Mouse (Mus musculus): ENCODE results near the gene Wwc2. TPM values are rescaled to one million over a fixed set of nuclear protein-coding genes. Genes with fewer than 3 reads are reported as not detected.

Wwc2 gene
- polyA plus RNA-seq, 1 experiment from 2014 or later: 6.6 TPM

DNA sequence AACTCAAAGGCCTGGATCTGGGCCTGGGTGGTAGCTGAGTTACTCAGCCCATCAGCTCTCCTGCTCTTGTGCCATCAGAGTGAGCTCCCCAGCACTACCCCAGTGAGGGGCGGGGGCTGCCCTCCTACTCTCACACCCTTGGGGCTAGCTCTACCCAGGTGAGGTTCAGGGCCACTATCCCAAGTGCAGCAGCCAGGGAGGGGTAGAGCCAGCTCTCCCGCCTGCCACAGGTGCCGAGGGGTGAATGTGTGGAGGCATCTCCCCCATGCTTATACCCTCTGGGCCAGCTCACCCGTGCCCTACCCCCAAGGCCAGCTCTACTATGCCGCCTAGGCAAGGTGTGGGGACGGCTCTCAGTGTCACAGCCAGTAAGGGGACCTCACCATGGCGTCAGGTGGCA is 75.8 kb downstream of the Wwc2 start:
- Histone ChIP-seq H3K36me3 (ENCODE audit: control insufficient read depth, insufficient read depth, low read length) (no peaks in the 10 kb centered on the region), H3K27me3 (ENCODE audit: control insufficient read depth, insufficient read depth, low read length) (no peaks in the 10 kb centered on the region), H3K4me2 (ENCODE audit: low read length) (no peak overlapping the region), H3K9me3 (ENCODE audit: control insufficient read depth, low read length) (no peaks in the 10 kb centered on the region), H3K4me1 (ENCODE audit: control insufficient read depth, insufficient read depth, low read length) (no peaks in the 10 kb centered on the region), H3K27ac (replicated peaks; ENCODE audit: low read depth, low read length) (no peak overlapping the region), H3K4me3 (replicated peaks; ENCODE audit: low read depth, low read length) (no peak overlapping the region), H3K9ac (replicated peaks; ENCODE audit: low read length) (no peak overlapping the region)
- WGBS: 89% methylated on average over 7 of the region's 7 CpGs
- ATAC-seq (ENCODE audit: low FRiP score, low TSS enrichment) (no peak), DNase-seq (no peak)

- no peaks in the 10 kb centered on the region for H3K36me3 ChIP-seq (ENCODE audit: control insufficient read depth, insufficient read depth, low read length)
- no peak for ATAC-seq (ENCODE audit: low FRiP score, low TSS enrichment)
- no peak for DNase-seq
- WGBS: 90% methylated on average over 8 of the region's 8 CpGs
- H3K4me1 ChIP-seq (ENCODE audit: control insufficient read depth, insufficient read depth, low read length): no peaks in the 10 kb centered on the region
- no peak overlapping the region for H3K27ac ChIP-seq (replicated peaks; ENCODE audit: low read depth, low read length)
- H3K27me3 ChIP-seq (ENCODE audit: control insufficient read depth, insufficient read depth, low read length): no peaks in the 10 kb centered on the region
- H3K4me3 ChIP-seq (replicated peaks; ENCODE audit: low read depth, low read length): no peak overlapping the region
- no peak overlapping the region for H3K4me2 ChIP-seq (ENCODE audit: low read length)
- no peaks in the 10 kb centered on the region for H3K9me3 ChIP-seq (ENCODE audit: control insufficient read depth, low read length)
- no peak overlapping the region for H3K9ac ChIP-seq (replicated peaks; ENCODE audit: low read length)
Measured at GRCm38 (mm10) chr8:47914161-47914560, 76.6 kb downstream of the Wwc2 start.

DNA sequence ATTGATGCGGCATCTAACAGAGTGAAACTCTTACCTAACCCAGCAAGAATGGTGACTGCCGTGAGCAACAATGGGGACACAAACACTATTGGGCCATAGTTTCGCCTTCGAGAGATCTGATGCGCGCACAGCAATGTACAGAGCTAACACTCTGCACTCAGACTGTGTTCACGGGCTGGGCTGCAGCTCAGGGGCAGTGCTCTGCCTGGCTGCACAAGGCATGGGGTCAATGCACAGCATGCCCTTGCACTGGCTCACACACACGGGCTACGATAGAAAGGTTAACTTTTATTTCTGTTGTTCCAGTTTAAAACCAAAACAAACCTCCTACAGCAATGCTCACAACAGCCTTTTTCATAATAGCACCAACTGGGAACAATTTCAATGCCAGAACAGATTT is 77.1 kb downstream of the Wwc2 start:
- H3K4me2 ChIP-seq (ENCODE audit: low read length): no peak overlapping the region
- no peak for ATAC-seq (ENCODE audit: low FRiP score, low TSS enrichment)
- H3K9ac ChIP-seq (replicated peaks; ENCODE audit: low read length): no peak overlapping the region
- H3K4me3 ChIP-seq (replicated peaks; ENCODE audit: low read depth, low read length): no peak overlapping the region
- no peaks in the 10 kb centered on the region for H3K36me3 ChIP-seq (ENCODE audit: control insufficient read depth, insufficient read depth, low read length)
- H3K27me3 ChIP-seq (ENCODE audit: control insufficient read depth, insufficient read depth, low read length): no peaks in the 10 kb centered on the region
- 69% methylated on average over 9 of the region's 9 CpGs for WGBS
- no peak overlapping the region for H3K27ac ChIP-seq (replicated peaks; ENCODE audit: low read depth, low read length)
- DNase-seq: no peak
- no peaks in the 10 kb centered on the region for H3K4me1 ChIP-seq (ENCODE audit: control insufficient read depth, insufficient read depth, low read length)
- no peaks in the 10 kb centered on the region for H3K9me3 ChIP-seq (ENCODE audit: control insufficient read depth, low read length)

DNA sequence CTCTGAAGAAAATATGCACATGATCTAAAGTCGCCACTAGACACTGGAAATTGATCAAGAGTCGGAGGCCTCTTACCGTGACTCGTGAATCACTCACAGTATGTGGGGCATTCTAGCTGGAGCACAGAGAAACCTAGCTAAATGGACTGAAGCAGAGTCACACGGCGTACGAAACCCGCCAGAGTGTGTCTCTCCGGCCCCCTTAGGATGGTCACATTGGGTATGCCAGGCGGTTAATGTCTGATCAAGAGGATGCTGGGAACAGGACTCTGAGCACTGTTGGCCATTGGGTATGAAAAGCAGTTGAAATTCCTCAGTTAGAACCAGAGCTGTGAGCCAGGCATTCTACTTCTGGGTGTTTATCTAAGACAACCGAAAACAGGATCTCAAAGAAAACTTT is 81.0 kb downstream of the Wwc2 start:
- no peak for DNase-seq
- ATAC-seq (ENCODE audit: low FRiP score, low TSS enrichment): no peak
- 95% methylated on average over 11 of the region's 11 CpGs for WGBS
- Histone ChIP-seq H3K4me1 (ENCODE audit: control insufficient read depth, insufficient read depth, low read length) (no peaks in the 10 kb centered on the region), H3K9ac (replicated peaks; ENCODE audit: low read length) (no peak overlapping the region), H3K36me3 (ENCODE audit: control insufficient read depth, insufficient read depth, low read length) (no peaks in the 10 kb centered on the region), H3K4me3 (replicated peaks; ENCODE audit: low read depth, low read length) (no peak overlapping the region), H3K9me3 (ENCODE audit: control insufficient read depth, low read length) (no peaks in the 10 kb centered on the region), H3K4me2 (ENCODE audit: low read length) (no peak overlapping the region), H3K27ac (replicated peaks; ENCODE audit: low read depth, low read length) (no peak overlapping the region), H3K27me3 (ENCODE audit: control insufficient read depth, insufficient read depth, low read length) (no peaks in the 10 kb centered on the region)

DNA sequence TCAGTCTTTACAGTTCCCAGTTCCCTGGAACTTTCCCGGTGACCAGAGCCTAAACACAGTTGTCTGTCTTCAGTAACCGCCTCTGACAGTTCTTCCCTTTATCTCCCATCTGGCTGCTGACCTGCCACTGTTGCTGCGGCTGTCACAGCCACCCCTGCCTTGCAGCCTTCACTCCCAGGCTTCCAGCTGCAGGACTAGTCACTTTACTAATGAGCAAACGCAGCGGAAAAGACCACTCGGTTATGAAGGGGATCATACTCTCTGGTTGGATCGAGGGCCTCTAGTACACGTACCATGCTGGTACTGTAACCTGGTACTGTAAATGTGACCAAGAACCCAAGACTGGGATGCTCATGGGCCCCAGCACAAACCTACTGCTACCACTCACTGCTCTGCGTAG is 83.7 kb downstream of the Wwc2 start:
- H3K36me3 ChIP-seq (ENCODE audit: control insufficient read depth, insufficient read depth, low read length): no peaks in the 10 kb centered on the region
- H3K27ac ChIP-seq (replicated peaks; ENCODE audit: low read depth, low read length): no peak overlapping the region
- H3K4me2 ChIP-seq (ENCODE audit: low read length): no peak overlapping the region

GRCm38 (mm10) chr8:47906142-47906541 is 84.6 kb downstream of the Wwc2 start:
- DNase-seq: no peak
- H3K9ac ChIP-seq (replicated peaks; ENCODE audit: low read length): no peak overlapping the region
- no peak overlapping the region for H3K4me2 ChIP-seq (ENCODE audit: low read length)
- H3K4me3 ChIP-seq (replicated peaks; ENCODE audit: low read depth, low read length): no peak overlapping the region
- H3K27me3 ChIP-seq (ENCODE audit: control insufficient read depth, insufficient read depth, low read length): no peaks in the 10 kb centered on the region
- H3K27ac ChIP-seq (replicated peaks; ENCODE audit: low read depth, low read length): no peak overlapping the region
- no peak for ATAC-seq (ENCODE audit: low FRiP score, low TSS enrichment)
- no peaks in the 10 kb centered on the region for H3K4me1 ChIP-seq (ENCODE audit: control insufficient read depth, insufficient read depth, low read length)
- WGBS: 96% methylated on average over 9 of the region's 9 CpGs
- no peaks in the 10 kb centered on the region for H3K36me3 ChIP-seq (ENCODE audit: control insufficient read depth, insufficient read depth, low read length)
- H3K9me3 ChIP-seq (ENCODE audit: control insufficient read depth, low read length): no peaks in the 10 kb centered on the region

More for the DNA sequence above, 83.7 kb downstream of the Wwc2 start:
- H3K9ac ChIP-seq (replicated peaks; ENCODE audit: low read length): no peak overlapping the region
- H3K9me3 ChIP-seq (ENCODE audit: control insufficient read depth, low read length): no peaks in the 10 kb centered on the region
- DNase-seq: no peak
- no peak for ATAC-seq (ENCODE audit: low FRiP score, low TSS enrichment)
- H3K4me3 ChIP-seq (replicated peaks; ENCODE audit: low read depth, low read length): no peak overlapping the region
- H3K4me1 ChIP-seq (ENCODE audit: control insufficient read depth, insufficient read depth, low read length): no peaks in the 10 kb centered on the region
- no peaks in the 10 kb centered on the region for H3K27me3 ChIP-seq (ENCODE audit: control insufficient read depth, insufficient read depth, low read length)
- WGBS: 87% methylated on average over 9 of the region's 9 CpGs

GRCm38 (mm10) chr8:47905256-47905655 is 85.5 kb downstream of the Wwc2 start:
- no peaks in the 10 kb centered on the region for H3K9me3 ChIP-seq (ENCODE audit: control insufficient read depth, low read length)
- H3K4me3 ChIP-seq (replicated peaks; ENCODE audit: low read depth, low read length): no peak overlapping the region
- WGBS: 92% methylated on average over 7 of the region's 7 CpGs
- ATAC-seq (ENCODE audit: low FRiP score, low TSS enrichment) (no peak), DNase-seq (no peak)
- no peak overlapping the region for H3K9ac ChIP-seq (replicated peaks; ENCODE audit: low read length)
- H3K4me1 ChIP-seq (ENCODE audit: control insufficient read depth, insufficient read depth, low read length): no peaks in the 10 kb centered on the region
- H3K36me3 ChIP-seq (ENCODE audit: control insufficient read depth, insufficient read depth, low read length): no peaks in the 10 kb centered on the region
- H3K4me2 ChIP-seq (ENCODE audit: low read length): no peak overlapping the region
- H3K27me3 ChIP-seq (ENCODE audit: control insufficient read depth, insufficient read depth, low read length): no peaks in the 10 kb centered on the region
- no peak overlapping the region for H3K27ac ChIP-seq (replicated peaks; ENCODE audit: low read depth, low read length)

DNA sequence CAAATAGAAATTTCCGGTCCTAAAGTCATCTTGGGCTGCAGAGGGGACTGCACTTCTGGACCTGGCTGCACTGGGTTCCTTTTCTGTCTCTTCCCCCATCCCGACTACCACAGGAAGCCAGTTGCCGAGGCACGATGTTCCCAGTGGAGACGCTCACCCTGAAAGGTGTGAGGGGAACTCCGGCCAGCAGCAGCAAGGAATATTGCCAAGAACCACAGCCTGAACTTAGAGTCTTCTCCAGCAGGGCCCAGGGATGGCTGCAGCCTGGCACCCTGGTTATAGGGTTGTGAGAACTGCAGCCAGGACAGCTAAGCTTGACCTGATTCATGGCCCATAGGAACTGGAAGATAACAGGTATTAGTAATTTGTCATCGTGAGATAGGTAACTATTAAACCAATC is 86.7 kb downstream of the Wwc2 start:
- DNase-seq (no peak), ATAC-seq (ENCODE audit: low FRiP score, low TSS enrichment) (no peak)
- H3K4me2 ChIP-seq (ENCODE audit: low read length): no peak overlapping the region
- no peaks in the 10 kb centered on the region for H3K27me3 ChIP-seq (ENCODE audit: control insufficient read depth, insufficient read depth, low read length)
- WGBS: 93% methylated on average over 7 of the region's 7 CpGs
- H3K27ac ChIP-seq (replicated peaks; ENCODE audit: low read depth, low read length): no peak overlapping the region
- no peak overlapping the region for H3K9ac ChIP-seq (replicated peaks; ENCODE audit: low read length)
- no peaks in the 10 kb centered on the region for H3K9me3 ChIP-seq (ENCODE audit: control insufficient read depth, low read length)
- no peaks in the 10 kb centered on the region for H3K36me3 ChIP-seq (ENCODE audit: control insufficient read depth, insufficient read depth, low read length)
- no peak overlapping the region for H3K4me3 ChIP-seq (replicated peaks; ENCODE audit: low read depth, low read length)
- no peaks in the 10 kb centered on the region for H3K4me1 ChIP-seq (ENCODE audit: control insufficient read depth, insufficient read depth, low read length)

DNA sequence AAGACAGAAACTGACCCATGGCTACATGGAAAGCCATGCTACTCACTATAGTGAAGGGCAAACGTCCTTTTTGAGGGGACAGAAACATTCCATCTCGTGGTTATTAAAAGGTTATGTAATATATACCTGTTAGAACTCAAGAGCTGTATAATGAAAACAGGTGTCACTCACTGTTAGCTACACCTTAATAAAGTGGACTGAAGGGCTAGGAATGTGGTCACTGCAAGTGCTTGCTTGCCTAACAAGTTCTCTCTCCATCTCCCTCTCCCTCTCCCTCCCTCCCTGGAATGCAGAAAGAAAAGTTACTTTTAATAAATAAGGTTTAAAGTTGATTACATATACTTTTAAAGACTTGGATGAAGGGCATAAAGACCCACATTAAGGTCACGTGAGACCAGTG is 88.0 kb downstream of the Wwc2 start:
- Histone ChIP-seq H3K9me3 (ENCODE audit: control insufficient read depth, low read length) (no peaks in the 10 kb centered on the region), H3K9ac (replicated peaks; ENCODE audit: low read length) (no peak overlapping the region), H3K4me3 (replicated peaks; ENCODE audit: low read depth, low read length) (no peak overlapping the region), H3K4me1 (ENCODE audit: control insufficient read depth, insufficient read depth, low read length) (no peaks in the 10 kb centered on the region), H3K36me3 (ENCODE audit: control insufficient read depth, insufficient read depth, low read length) (no peaks in the 10 kb centered on the region), H3K27ac (replicated peaks; ENCODE audit: low read depth, low read length) (no peak overlapping the region), H3K27me3 (ENCODE audit: control insufficient read depth, insufficient read depth, low read length) (no peaks in the 10 kb centered on the region), H3K4me2 (ENCODE audit: low read length) (no peak overlapping the region)
- no peak for ATAC-seq (ENCODE audit: low FRiP score, low TSS enrichment)
- DNase-seq: no peak
- 93% methylated on average over 3 of the region's 3 CpGs for WGBS

Measured in midbrain, embryonic 14.5 days (tissue).